Mouse (Mus musculus) yolk sac, embryonic 10.5 days (tissue): ENCODE measurements around the gene Large1.
"Not testable (repeated sequence)": the region's sequence is repeated elsewhere in the genome, so short reads cannot be mapped to it uniquely, and the experiment has no call there.

Experiments
- DNase-seq: peaks from one replicate; pipeline ENCODE4 v3.0.0-alpha.2; 2017; ENCODE audit warnings: low spot score

Gene Large1

GRCm38 (mm10) chr8:73017601-73018000 lies 335.7 kb downstream of the Large1 start:
- DNase-seq = no peak

- DNase-seq = no peak
Measured at GRCm38 (mm10) chr8:73016303-73016702, 337.0 kb downstream of the Large1 start.

- no peak for DNase-seq
Measured at GRCm38 (mm10) chr8:73007489-73007888, 345.9 kb downstream of the Large1 start.

GRCm38 (mm10) chr8:73003858-73004257 lies 349.5 kb downstream of the Large1 start:
- DNase-seq = no peak

- DNase-seq = no peak
Measured at GRCm38 (mm10) chr8:72993831-72994230, 359.5 kb downstream of the Large1 start.

GRCm38 (mm10) chr8:72990425-72990824 lies 362.9 kb downstream of the Large1 start:
- DNase-seq = no peak

GRCm38 (mm10) chr8:72982832-72983231 lies 370.5 kb downstream of the Large1 start:
- DNase-seq = no peak

GRCm38 (mm10) chr8:72955074-72955473 lies 398.3 kb downstream of the Large1 start:
- DNase-seq = no peak

GRCm38 (mm10) chr8:72941393-72941792 lies 411.9 kb downstream of the Large1 start:
- DNase-seq = not testable (repeated sequence)

- no peak for DNase-seq
Measured at GRCm38 (mm10) chr8:72919182-72919902, 434.0 kb downstream of the Large1 start.

GRCm38 (mm10) chr8:72905491-72905890 lies 447.8 kb downstream of the Large1 start:
- no peak for DNase-seq

- no peak for DNase-seq
Measured at GRCm38 (mm10) chr8:72901591-72901990, 451.7 kb downstream of the Large1 start.

GRCm38 (mm10) chr8:72899321-72899720 lies 454.0 kb downstream of the Large1 start:
- no peak for DNase-seq

GRCm38 (mm10) chr8:72883033-72883432 lies 470.3 kb downstream of the Large1 start:
- DNase-seq = no peak

GRCm38 (mm10) chr8:72873411-72873810 lies 479.9 kb downstream of the Large1 start:
- no peak for DNase-seq

GRCm38 (mm10) chr8:72846881-72847280 lies 506.5 kb downstream of the Large1 start:
- DNase-seq = no peak

- DNase-seq = no peak
Measured at GRCm38 (mm10) chr8:72835863-72836262, 517.5 kb downstream of the Large1 start.

- no peak for DNase-seq
Measured at GRCm38 (mm10) chr8:72833112-72833511, 520.2 kb downstream of the Large1 start.

GRCm38 (mm10) chr8:72832371-72832770 lies 521.0 kb downstream of the Large1 start:
- no peak for DNase-seq

- DNase-seq = no peak
Measured at GRCm38 (mm10) chr8:72817655-72818349, 535.5 kb downstream of the Large1 start.

GRCm38 (mm10) chr8:72816679-72817078 lies 536.7 kb downstream of the Large1 start:
- no peak for DNase-seq

- DNase-seq = no peak
Measured at GRCm38 (mm10) chr8:72815681-72816080, 537.7 kb downstream of the Large1 start.

GRCm38 (mm10) chr8:72812690-72813089 lies 540.6 kb downstream of the Large1 start:
- no peak for DNase-seq

- DNase-seq = no peak
Measured at GRCm38 (mm10) chr8:72801583-72801982, 551.8 kb downstream of the Large1 start.
